Mouse (Mus musculus): ENCODE results near the gene Meis1. TPM values are rescaled to one million over a fixed set of nuclear protein-coding genes. Genes with fewer than 3 reads are reported as not detected.

Gene Meis1
- polyA plus RNA-seq, 1 experiment from 2014 or later: 112 TPM

- Histone ChIP-seq H3K27ac (no peak overlapping the region), H3K4me2 (replicated peaks) (no peak overlapping the region), H3K9me3 (no peaks in the 10 kb centered on the region), H3K9ac (no peak overlapping the region), H3K27me3 (replicated peaks) (no peaks in the 10 kb centered on the region), H3K4me3 (replicated peaks) (no peak overlapping the region), H3K4me1 (replicated peaks) (peaks cover 7% of the 10 kb centered on the region; the same call in 1 of the 2 replicates), H3K36me3 (0 out of 2 replicates have a peak, but pooled peaks cover 4% of the 10 kb centered on the region)
- WGBS: 82% methylated on average over 5 of the region's 5 CpGs
- no peak for ATAC-seq
These were observed 15.7 kb downstream of the Meis1 start for GRCm38 (mm10) chr11:19003066-19003465.

DNA sequence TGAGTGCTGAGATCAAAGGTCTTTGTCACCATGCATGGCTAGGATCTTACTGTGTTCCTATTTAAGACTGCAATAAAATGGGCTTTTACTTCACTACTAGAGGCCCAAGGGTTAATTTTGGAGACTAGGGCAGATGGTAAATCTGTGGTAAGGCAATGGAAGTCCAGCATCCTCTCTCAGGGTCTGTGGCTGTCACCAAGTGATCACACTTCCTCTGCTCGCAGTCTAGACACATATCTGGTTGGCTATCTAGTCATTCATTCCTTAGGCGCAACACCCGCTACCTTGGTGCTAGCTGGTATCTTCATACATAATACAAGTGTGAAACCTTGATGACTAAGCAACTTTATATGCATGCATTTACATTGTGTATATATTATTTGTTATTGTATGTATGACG, 22.0 kb downstream of the Meis1 start:
- no peak overlapping the region for H3K27ac ChIP-seq
- no peaks in the 10 kb centered on the region for H3K27me3 ChIP-seq (replicated peaks)
- H3K9me3 ChIP-seq: no peaks in the 10 kb centered on the region
- no peak overlapping the region for H3K4me2 ChIP-seq (replicated peaks)
- no peak; the same call in 1 of the 2 replicates for ATAC-seq
- H3K36me3 ChIP-seq: peaks cover 26% of the 10 kb centered on the region; the same call in 1 of the 2 replicates
- no peak overlapping the region for H3K4me3 ChIP-seq (replicated peaks)
- H3K4me1 ChIP-seq (replicated peaks): no peaks in the 10 kb centered on the region
- WGBS: 91% methylated on average over 4 of the region's 4 CpGs
- H3K9ac ChIP-seq: no peak overlapping the region

- ATAC-seq: no peak; the same call in 1 of the 2 replicates
- no peaks in the 10 kb centered on the region for H3K27me3 ChIP-seq (replicated peaks)
- no peak overlapping the region for H3K9ac ChIP-seq
- H3K27ac ChIP-seq: no peak overlapping the region
- no peaks in the 10 kb centered on the region for H3K4me1 ChIP-seq (replicated peaks)
- H3K36me3 ChIP-seq: peaks cover 27% of the 10 kb centered on the region; the same call in 1 of the 2 replicates
- no peak overlapping the region for H3K4me3 ChIP-seq (replicated peaks)
- WGBS: 93% methylated on average over 2 of the region's 2 CpGs
- no peak overlapping the region for H3K4me2 ChIP-seq (replicated peaks)
- H3K9me3 ChIP-seq: no peaks in the 10 kb centered on the region
These were observed 22.5 kb downstream of the Meis1 start for GRCm38 (mm10) chr11:18996289-18996688.

GRCm38 (mm10) chr11:18992796-18993195, 26.0 kb downstream of the Meis1 start:
- H3K36me3 ChIP-seq: peaks cover 36% of the 10 kb centered on the region

GRCm38 (mm10) chr11:18990244-18990677, 28.5 kb downstream of the Meis1 start:
- Histone ChIP-seq H3K27ac (no peak overlapping the region), H3K27me3 (replicated peaks) (no peaks in the 10 kb centered on the region), H3K9ac (no peak overlapping the region), H3K4me2 (replicated peaks) (no peak overlapping the region), H3K36me3 (peaks cover 33% of the 10 kb centered on the region), H3K9me3 (no peaks in the 10 kb centered on the region), H3K4me3 (replicated peaks) (no peak overlapping the region), H3K4me1 (replicated peaks) (no peaks in the 10 kb centered on the region)
- ATAC-seq: no peak
- WGBS: 84% methylated on average over 6 of the region's 6 CpGs

More at GRCm38 (mm10) chr11:18992796-18993195, 26.0 kb downstream of the Meis1 start:
- Histone ChIP-seq H3K4me3 (replicated peaks) (no peak overlapping the region), H3K4me1 (replicated peaks) (no peaks in the 10 kb centered on the region), H3K27me3 (replicated peaks) (no peaks in the 10 kb centered on the region), H3K9me3 (no peaks in the 10 kb centered on the region), H3K9ac (no peak overlapping the region), H3K4me2 (replicated peaks) (no peak overlapping the region), H3K27ac (no peak overlapping the region)
- ATAC-seq: no peak
- WGBS: 81% methylated on average over 6 of the region's 6 CpGs

GRCm38 (mm10) chr11:18989669-18990243, 29.0 kb downstream of the Meis1 start:
- H3K9ac ChIP-seq: no peak overlapping the region
- H3K27me3 ChIP-seq (replicated peaks): no peaks in the 10 kb centered on the region
- WGBS: 65% methylated on average over 6 of the region's 6 CpGs
- no peak overlapping the region for H3K4me3 ChIP-seq (replicated peaks)
- no peak for ATAC-seq
- no peak overlapping the region; the same call in 1 of the 2 replicates for H3K27ac ChIP-seq
- H3K9me3 ChIP-seq: no peaks in the 10 kb centered on the region
- H3K4me2 ChIP-seq (replicated peaks): no peak overlapping the region
- H3K36me3 ChIP-seq: peaks cover 30% of the 10 kb centered on the region
- H3K4me1 ChIP-seq (replicated peaks): no peaks in the 10 kb centered on the region

- peaks cover 26% of the 10 kb centered on the region for H3K36me3 ChIP-seq
- ATAC-seq: no peak
These were observed 30.0 kb downstream of the Meis1 start for GRCm38 (mm10) chr11:18988637-18989263.

GRCm38 (mm10) chr11:18983813-18984212, 35.0 kb downstream of the Meis1 start:
- Histone ChIP-seq H3K9ac (no peak overlapping the region), H3K4me1 (replicated peaks) (peaks cover 12% of the 10 kb centered on the region), H3K4me2 (replicated peaks) (no peak overlapping the region), H3K4me3 (replicated peaks) (no peak overlapping the region), H3K27me3 (replicated peaks) (no peaks in the 10 kb centered on the region), H3K27ac (no peak overlapping the region), H3K36me3 (peaks cover 12% of the 10 kb centered on the region), H3K9me3 (no peaks in the 10 kb centered on the region)
- WGBS: 77% methylated on average over 2 of the region's 2 CpGs
- no peak for ATAC-seq

More at GRCm38 (mm10) chr11:18988637-18989263, 30.0 kb downstream of the Meis1 start:
- 77% methylated on average over 4 of the region's 4 CpGs for WGBS
- Histone ChIP-seq H3K9me3 (no peaks in the 10 kb centered on the region), H3K4me1 (replicated peaks) (no peaks in the 10 kb centered on the region), H3K27me3 (replicated peaks) (no peaks in the 10 kb centered on the region), H3K27ac (no peak overlapping the region), H3K9ac (no peak overlapping the region), H3K4me3 (replicated peaks) (no peak overlapping the region), H3K4me2 (replicated peaks) (no peak overlapping the region)

DNA sequence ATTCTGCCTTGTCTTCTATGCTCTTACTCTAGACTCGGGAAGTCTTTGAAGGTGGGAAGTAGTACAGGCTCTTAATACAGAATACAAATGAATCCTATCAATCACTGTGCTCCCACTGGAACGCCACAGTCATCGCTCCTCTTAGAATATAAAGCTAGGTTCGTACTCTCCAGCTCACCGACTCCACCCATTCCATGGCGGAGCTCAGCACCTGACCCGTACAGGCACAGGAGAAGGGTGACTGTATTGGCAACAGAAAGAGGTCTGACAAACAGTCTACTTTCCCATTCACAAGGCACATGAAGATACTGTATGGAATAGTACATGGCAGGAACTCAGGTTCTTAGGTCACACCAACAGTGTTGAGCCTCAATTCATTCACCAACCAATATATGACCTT, 35.5 kb downstream of the Meis1 start:
- WGBS: 77% methylated on average over 7 of the region's 7 CpGs
- no peak overlapping the region for H3K4me3 ChIP-seq (replicated peaks)
- H3K4me2 ChIP-seq (replicated peaks): no peak overlapping the region
- no peaks in the 10 kb centered on the region for H3K9me3 ChIP-seq
- H3K4me1 ChIP-seq (replicated peaks): peaks cover 12% of the 10 kb centered on the region
- ATAC-seq: no peak
- H3K27me3 ChIP-seq (replicated peaks): no peaks in the 10 kb centered on the region
- H3K27ac ChIP-seq: no peak overlapping the region
- peaks cover 12% of the 10 kb centered on the region for H3K36me3 ChIP-seq
- H3K9ac ChIP-seq: no peak overlapping the region

GRCm38 (mm10) chr11:18982331-18982730, 36.5 kb downstream of the Meis1 start:
- H3K9me3 ChIP-seq: no peaks in the 10 kb centered on the region
- 38% methylated on average over 3 of the region's 3 CpGs for WGBS
- H3K36me3 ChIP-seq: 0 out of 2 replicates have a peak, but pooled peaks cover 6% of the 10 kb centered on the region
- ATAC-seq: peak; percentile 47; the same call in 1 of the 2 replicates
- H3K27me3 ChIP-seq (replicated peaks): no peaks in the 10 kb centered on the region
- peaks cover 12% of the 10 kb centered on the region for H3K4me1 ChIP-seq (replicated peaks)
- H3K4me2 ChIP-seq (replicated peaks): no peak overlapping the region
- H3K4me3 ChIP-seq (replicated peaks): no peak overlapping the region
- no peak overlapping the region for H3K9ac ChIP-seq
- peak overlapping the region; percentile 17; the same call in 1 of the 2 replicates for H3K27ac ChIP-seq

GRCm38 (mm10) chr11:18981367-18981766, 37.4 kb downstream of the Meis1 start:
- ATAC-seq: no peak
- H3K36me3 ChIP-seq: 0 out of 2 replicates have a peak, but pooled peaks cover 6% of the 10 kb centered on the region
- H3K4me3 ChIP-seq (replicated peaks): no peak overlapping the region
- peaks cover 12% of the 10 kb centered on the region for H3K4me1 ChIP-seq (replicated peaks)
- H3K9me3 ChIP-seq: no peaks in the 10 kb centered on the region
- no peak overlapping the region for H3K9ac ChIP-seq
- no peak overlapping the region for H3K27ac ChIP-seq
- H3K27me3 ChIP-seq (replicated peaks): no peaks in the 10 kb centered on the region
- WGBS: 46% methylated on average over 4 of the region's 4 CpGs
- no peak overlapping the region for H3K4me2 ChIP-seq (replicated peaks)

- H3K4me1 ChIP-seq (replicated peaks): peaks cover 12% of the 10 kb centered on the region
- ATAC-seq: no peak
- H3K9me3 ChIP-seq: no peaks in the 10 kb centered on the region
- no peaks in the 10 kb centered on the region for H3K27me3 ChIP-seq (replicated peaks)
- no peak overlapping the region for H3K4me2 ChIP-seq (replicated peaks)
- H3K36me3 ChIP-seq: 0 out of 2 replicates have a peak, but pooled peaks cover under 1% of the 10 kb centered on the region
- H3K27ac ChIP-seq: no peak overlapping the region
- no peak overlapping the region for H3K9ac ChIP-seq
- H3K4me3 ChIP-seq (replicated peaks): no peak overlapping the region
- 61% methylated on average over 5 of the region's 5 CpGs for WGBS
These were observed 38.2 kb downstream of the Meis1 start for GRCm38 (mm10) chr11:18980615-18981014.

Measured in intestine, embryonic 15.5 days (tissue).